Mouse (Mus musculus): ENCODE data around the gene Abcc1.

Gene Abcc1

GRCm38 (mm10) chr16:14444059-14444855 lies 82.9 kb downstream of the Abcc1 start:
- no peak for DNase-seq

- DNase-seq, result no peak
Observed at GRCm38 (mm10) chr16:14445197-14445596, 83.8 kb downstream of the Abcc1 start.

GRCm38 (mm10) chr16:14447366-14447765 lies 86.0 kb downstream of the Abcc1 start:
- no peak for DNase-seq

- no peak for DNase-seq
Observed at GRCm38 (mm10) chr16:14448307-14448706, 86.9 kb downstream of the Abcc1 start.

GRCm38 (mm10) chr16:14449861-14450260 lies 88.5 kb downstream of the Abcc1 start:
- DNase-seq, result peak; percentile 46

GRCm38 (mm10) chr16:14451374-14452046 lies 90.2 kb downstream of the Abcc1 start:
- DNase-seq, result peak; percentile 19

GRCm38 (mm10) chr16:14462535-14462934 lies 101.2 kb downstream of the Abcc1 start:
- DNase-seq, result no peak

- DNase-seq, result no peak
Observed at GRCm38 (mm10) chr16:14465016-14465415, 103.7 kb downstream of the Abcc1 start.

GRCm38 (mm10) chr16:14468351-14468750 lies 107.0 kb downstream of the Abcc1 start:
- no peak for DNase-seq

- no peak for DNase-seq
Observed at GRCm38 (mm10) chr16:14468841-14469240, 107.5 kb downstream of the Abcc1 start.

- no peak for DNase-seq
Observed at GRCm38 (mm10) chr16:14472171-14472570, 110.8 kb downstream of the Abcc1 start.

- no peak for DNase-seq
Observed at GRCm38 (mm10) chr16:14473686-14474085, 112.3 kb downstream of the Abcc1 start.

GRCm38 (mm10) chr16:14475001-14475400 lies 113.6 kb downstream of the Abcc1 start:
- DNase-seq, result no peak

GRCm38 (mm10) chr16:14476056-14476455 lies 114.7 kb downstream of the Abcc1 start:
- no peak for DNase-seq

GRCm38 (mm10) chr16:14476701-14477400 lies 115.5 kb downstream of the Abcc1 start:
- DNase-seq, result no peak

- no peak for DNase-seq
Observed at GRCm38 (mm10) chr16:14477510-14478300, 116.3 kb downstream of the Abcc1 start.

- DNase-seq, result no peak
Observed at GRCm38 (mm10) chr16:14479641-14480040, 118.3 kb downstream of the Abcc1 start.

GRCm38 (mm10) chr16:14483221-14483620 lies 121.9 kb downstream of the Abcc1 start:
- DNase-seq, result no peak

- DNase-seq, result no peak
Observed at GRCm38 (mm10) chr16:14493491-14494114, 132.2 kb downstream of the Abcc1 start.

GRCm38 (mm10) chr16:14501649-14502360 lies 140.4 kb downstream of the Abcc1 start:
- DNase-seq, result no peak

- DNase-seq, result no peak
Observed at GRCm38 (mm10) chr16:14506461-14506860, 145.1 kb downstream of the Abcc1 start.

Measured in right cerebral cortex, postnatal 14 days (tissue).